Mouse (Mus musculus) lung, postnatal 10 days (tissue): Measurements from ENCODE around the gene Dnah17.
A peak's percentile ranks its signal among the peaks of the same experiment; 100 is the strongest.

Experiments used
- DNase-seq: peaks from one replicate; pipeline ENCODE4 v3.0.0; 2021

The Dnah17 gene

DNA sequence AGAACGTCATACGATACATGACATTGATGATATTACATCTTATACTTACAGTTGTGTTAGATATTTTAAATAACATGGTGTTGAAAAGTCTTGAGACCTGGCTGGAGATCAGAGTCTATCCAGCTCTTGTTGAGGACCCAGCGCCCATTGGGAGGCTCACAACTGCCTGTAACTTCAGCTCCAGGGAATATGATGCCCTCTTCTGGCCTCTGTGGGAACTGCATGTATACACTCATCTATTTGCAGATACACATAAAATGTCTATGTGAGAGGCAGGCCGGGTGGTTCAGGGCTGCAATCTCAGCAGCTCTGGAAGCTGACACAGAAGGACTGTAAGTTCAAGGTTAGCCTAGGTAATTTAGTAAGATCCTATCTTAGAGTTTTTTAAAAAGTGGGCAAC is 112.1 kb downstream of the Dnah17 start:
- no peak for DNase-seq

DNA sequence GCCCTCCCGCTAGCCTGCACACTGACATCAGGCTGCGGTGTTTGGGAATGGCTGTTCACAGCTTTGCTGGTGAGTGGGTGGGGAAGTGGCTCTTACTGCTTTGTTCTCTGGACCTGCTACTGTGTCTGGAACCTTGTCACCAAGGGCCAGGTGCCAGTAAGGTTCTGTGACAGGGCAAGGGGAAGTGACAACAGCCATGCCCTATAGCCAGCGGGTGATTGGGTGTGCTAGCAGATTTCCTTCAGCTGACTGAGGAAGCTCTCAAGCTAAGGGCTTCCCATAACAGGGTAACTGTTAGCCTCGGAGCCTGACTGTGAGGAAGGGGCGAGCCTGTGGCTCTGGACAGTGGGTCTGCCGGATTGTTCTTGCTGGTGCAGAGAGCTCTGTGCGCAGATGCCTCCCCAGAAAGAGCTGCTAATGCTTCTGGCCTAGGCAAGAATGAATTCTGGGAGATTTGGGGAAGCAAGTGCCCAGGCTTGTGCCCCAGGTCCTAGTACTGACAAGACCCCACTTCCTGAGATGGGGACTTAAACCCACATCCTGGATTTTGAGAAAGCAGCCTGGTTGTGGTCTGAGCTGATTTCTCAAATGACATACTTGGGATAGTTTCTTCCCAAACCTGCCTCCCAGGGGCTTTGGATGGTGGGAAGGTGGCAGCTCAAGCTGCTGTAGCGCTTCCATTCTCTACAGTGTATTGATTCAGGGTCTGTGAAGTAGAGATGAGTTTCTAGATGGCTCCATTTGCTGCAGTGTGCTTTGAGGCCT is 114.9 kb downstream of the Dnah17 start:
- DNase-seq = no peak

DNA sequence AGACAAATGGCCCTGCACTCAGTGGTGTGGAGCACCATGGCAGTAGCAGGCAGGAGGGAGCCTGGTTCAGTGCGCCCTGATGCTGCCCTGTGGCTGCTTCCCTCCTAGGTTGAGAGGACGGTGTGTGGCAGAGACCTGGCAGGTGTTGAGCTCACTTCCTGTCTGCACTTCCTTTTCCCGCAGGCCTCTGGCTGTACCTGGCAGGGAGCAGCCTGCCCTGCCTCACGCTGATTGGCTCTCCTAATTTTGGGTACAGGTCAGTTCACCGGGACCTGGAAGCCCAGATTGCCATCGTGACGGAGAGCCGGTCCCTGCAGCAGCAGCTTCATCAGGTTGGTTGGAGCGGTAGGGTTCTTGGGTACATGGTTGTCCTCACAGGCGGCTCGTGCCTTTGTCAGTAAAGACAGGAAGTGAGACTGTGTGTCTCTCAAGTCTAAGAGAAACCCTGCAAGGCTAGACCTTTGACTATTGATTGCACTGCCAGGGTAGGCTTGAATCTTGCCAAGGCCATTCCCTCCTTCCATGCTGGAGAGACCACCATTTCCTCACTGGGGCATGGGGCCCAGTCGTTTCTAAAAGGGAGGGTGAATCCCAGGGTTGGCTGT is 115.9 kb downstream of the Dnah17 start:
- DNase-seq = no peak

DNA sequence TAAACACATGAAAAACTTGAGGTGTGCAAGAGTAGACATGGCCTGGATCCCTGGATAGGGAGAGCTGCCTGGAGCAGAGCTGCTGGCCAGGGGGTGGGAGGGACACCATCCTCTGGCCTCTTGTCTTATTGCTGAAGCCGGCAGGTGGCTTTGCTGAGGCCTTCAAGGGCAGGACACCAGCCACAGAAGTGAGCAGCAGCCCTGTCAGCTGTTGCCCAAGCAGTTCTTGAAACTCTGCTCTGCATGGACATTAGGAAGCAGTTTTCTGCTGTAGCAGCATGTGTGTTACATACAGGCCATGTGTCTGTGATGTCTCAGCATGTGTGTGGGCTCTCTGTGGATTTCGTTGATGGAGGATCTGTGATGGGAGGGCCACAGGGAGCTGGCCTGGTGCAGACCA is 117.1 kb downstream of the Dnah17 start:
- no peak for DNase-seq

DNA sequence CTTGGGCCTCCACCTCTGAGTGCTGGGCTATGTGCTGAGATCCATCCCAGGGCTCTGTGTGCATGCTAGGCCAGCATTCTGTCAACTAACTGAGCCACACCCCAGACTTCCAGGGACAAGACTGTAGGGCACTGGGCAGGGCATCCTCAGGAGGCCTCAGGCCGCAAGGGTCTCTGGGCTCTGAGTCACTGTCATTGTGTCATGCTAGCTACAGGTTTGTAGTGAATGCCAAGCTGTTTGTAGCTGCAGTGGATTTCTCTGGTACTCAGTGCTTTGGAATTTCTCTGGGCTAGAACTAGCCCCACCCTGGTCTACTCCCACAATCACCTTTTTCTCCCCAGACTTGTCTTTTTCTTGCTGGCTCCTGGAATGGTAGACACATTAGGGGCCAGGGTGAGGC is 117.8 kb downstream of the Dnah17 start:
- DNase-seq = no peak

DNA sequence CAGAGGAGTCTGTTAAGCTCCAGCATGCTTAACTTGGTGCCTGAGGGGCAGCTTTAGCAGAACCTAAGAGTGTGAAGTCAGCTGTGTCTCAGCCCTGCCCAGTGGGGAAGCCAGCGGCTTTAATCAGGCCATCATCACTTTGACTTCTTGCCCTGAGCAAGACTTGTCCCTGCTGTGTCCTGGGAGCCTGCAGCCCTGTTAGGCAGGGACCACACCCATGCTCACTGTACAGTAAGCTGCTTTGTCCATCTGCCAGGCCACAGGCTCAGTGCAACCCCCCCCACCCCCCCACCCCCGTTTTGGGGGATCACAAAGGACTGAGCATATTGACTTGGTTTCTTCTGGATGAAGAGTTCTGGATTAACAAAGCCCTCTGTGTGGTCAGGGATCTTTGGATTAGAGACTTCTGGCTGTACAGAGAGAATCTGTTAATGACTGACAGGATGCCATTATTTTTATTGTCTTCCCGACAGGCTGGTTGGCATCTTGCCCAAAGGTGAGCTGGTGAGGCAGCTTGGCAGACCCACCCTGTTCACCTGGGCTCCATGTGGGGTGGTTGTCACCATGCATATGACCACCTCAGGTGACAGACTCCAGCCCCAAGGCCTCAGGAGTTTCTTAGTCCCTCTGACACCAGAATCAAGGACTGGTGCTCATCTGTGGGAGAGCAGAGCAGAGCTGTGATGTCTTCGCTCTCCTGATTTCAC is 120.4 kb downstream of the Dnah17 start:
- no peak for DNase-seq

DNA sequence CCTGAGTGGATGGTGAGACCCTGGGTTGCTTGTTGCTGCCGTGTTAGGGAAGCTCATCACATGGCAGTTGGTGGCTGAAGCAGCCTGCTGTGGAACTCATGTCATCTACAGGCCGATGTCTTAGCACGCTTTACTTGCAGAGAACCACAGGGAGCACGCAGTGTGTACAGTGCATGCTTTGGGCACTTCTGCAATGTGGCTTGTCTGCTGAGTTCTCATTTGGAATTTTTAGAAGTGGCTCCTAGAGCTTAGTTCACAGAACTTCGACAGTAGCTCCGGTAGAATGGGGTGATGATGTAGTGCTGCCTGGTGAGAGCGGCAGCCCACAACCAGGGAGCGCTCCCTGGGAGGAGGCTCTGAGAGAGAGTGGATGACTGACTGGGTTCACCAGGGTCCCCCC is 121.6 kb downstream of the Dnah17 start:
- DNase-seq = no peak

DNA sequence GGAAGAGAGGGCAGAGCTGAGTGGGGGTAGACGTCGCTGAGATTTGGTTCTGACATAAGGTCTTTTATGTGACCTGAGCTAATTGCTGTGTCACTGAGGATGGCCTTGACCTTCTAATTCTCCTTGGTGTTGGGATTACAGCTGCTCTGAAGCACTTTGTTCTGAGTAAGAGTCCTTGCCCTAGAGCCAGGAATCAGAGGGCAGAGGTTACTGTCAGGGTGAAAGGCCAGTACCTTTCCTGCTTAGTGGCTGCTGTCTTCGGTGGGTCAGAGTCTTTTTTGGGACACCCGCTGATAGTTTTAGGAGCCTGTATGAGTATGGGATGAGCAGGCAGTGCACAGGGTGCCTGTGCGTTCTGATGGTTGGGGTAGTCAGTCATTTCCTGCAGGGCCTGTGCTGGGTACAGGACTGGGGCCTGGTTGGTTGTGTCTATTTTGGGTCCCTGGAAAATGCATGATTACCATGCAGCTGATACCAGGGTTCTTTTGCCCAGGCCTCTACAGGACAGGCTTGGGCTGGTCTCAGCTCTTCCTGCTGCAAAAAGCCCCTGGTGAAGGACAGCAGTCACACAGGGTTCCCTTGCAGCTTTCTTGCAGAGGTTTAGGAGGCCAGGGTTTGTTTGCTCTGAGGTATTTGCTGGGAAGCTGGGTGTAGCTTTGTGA is 122.2 kb downstream of the Dnah17 start:
- DNase-seq = no peak

DNA sequence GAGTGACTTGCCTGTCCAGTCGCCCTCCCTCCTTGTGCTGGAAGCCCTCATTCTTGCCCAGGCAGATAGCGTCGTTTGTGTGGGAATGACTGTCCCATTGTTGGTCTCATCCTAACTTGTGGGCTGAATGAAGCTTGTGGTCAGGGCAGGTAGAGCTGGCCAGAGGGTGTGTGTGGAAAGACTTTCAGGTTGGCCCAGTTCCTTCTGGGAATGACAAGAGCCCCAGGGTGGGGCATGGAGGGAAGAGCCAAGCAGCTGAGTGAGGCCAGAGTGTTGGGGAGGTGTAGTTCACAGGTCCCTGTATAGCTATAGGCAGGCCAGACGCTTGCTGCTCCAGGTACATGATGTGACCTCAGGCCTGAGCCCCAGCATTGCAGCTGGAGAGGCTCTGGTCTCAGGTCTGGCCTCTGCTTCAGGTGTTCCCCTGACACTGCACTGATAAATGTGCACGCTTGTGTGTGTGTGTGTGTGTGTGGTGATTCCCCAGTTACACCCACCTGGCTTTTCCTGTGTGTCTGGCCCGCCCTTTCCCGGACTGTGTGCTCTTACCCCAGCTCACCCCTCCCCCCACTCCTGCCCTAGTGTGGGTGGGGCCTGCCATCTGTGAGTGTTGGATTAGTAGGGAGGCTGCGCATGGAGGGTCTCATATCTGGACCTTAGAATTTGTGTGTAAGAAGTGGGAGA is 122.8 kb downstream of the Dnah17 start:
- peak; percentile 54 for DNase-seq

DNA sequence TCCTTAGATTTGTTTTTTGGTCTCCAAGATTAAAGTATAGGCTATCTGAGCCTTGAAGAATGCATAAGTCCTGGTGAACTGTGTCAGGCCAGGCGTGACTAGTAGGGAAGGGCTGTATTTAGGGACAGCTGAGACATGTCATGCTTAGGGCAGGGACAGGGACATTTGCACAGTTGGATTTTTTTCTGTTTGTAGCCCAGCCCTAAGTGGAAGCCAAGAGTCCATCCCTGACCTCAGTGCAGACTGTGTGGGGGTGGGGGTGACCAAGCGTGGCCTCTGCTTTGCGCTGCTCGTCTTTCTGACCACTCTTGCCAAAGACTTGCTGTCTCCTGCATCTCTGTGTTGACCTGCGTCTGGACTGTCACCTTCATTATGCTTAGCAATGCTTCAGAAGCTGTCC is 126.2 kb downstream of the Dnah17 start:
- DNase-seq = peak; percentile 60

DNA sequence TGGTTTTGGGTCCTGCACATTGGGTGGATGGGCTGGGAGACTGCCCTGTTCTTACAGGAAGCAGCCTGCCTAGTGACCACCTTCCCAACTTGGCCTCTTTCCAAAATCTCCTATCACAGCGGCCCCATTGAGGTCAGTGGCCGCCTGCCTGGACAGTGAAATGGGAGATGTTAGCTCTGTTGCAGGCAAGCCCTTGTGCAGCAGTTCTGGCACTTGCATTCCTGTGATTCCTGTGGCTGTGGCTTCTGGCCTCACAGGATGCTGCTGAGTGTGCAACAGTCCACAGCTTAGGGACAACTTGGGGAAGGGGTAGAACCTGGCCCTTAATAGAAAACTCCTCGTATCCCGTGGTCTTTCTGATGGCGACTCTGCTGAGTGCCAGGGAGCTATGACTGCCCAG is 126.7 kb downstream of the Dnah17 start:
- DNase-seq = peak; percentile 42

DNA sequence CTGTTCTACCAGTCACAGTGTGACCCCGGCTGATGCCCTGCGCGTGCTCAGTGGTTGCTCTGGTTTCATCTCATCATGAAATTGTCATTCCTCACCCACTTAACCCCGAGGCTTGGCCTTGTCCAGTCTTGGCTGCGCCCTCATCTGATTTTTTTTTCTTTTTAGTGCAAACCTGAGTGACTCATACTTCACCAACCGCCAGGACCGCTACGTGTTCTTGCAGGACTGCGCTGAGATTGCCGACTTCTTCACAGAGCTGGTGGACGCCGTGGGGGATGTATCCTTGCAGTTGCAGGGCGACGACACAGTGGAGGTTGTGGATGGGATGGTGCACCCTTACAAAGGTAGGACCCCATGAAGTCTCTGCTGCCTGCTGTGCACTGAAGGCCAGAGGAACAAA is 127.3 kb downstream of the Dnah17 start:
- no peak for DNase-seq

DNA sequence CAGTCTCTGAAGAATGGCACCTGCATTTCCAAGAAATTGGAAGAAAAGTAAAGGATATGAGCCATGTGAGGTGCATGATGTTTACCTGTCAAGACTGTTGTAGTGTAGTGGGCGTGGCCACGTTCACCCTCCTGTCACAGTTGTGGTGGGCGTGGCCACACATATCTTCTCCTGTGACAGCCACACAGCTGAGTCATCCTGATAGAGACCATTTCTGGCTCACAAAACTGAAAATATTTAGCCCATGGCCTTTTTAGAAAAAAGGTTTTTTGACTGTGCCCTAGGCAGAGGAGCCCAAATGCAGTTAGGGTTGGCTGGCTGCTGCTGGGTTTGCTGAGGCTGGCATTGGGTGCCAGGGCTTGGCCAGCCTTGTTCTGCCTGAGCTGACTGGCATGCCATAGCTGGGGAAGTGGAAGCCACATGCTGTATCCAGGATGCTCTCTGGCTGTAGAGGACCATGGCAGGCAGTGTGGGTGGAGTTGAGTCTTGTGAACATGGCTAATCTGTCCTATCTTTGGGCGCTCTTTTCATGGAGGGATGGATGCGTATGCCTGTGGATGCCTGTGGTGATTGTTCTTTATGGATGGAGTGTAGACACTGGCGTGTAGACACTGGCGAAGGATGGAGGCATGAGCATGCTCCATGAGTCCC is 129.7 kb downstream of the Dnah17 start:
- no peak for DNase-seq

DNA sequence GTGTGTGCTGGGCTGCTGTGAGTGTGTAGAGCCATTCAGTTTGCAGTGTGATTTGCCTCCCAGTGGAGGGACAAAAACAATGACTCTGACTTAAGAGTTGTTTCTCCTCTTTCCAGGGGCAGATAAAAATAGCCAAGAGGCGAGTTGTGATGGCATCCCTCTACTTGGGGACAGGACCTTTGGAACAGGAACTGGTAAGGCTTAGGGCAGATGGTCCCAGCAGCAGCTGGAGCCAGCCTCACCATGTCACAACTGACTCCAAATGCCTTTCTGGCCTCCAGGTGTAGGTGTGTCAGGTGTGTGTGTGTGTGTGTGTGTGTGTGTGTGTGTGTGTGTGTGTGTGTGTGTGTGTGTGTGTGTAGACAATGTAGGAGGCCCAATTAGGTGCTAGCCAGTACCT is 130.4 kb downstream of the Dnah17 start:
- no peak for DNase-seq

DNA sequence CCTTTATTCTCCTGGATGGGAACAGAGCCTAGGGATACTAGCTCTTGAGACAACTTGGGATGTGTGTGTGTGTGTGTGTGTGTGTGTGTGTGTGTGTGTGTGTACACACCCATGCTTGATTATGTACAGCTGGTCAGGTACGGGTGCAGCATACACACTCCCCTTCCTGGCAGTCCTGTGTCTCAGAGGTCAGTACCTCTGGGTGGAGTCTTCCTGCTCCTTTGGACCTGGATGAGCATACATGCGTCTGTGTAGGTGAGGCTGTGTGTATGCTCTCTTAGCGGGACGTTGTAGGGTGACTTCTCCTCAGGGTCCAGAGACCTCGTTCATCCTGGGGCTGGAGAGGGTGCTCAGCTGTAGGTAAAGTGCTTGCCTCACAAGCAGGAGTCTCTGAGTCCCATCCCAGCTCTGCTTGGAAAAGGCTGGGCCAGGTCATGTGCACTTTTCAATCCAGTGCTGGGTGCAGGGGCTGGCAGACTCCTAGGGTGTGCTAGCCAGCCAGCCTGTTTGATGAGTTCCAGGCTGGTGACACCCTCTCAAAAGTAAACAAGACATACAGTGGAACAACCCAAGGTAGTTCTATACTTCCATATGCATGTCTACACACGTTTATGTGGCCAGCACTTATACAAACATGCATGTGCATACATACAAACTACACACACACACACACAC is 131.0 kb downstream of the Dnah17 start:
- no peak for DNase-seq

DNA sequence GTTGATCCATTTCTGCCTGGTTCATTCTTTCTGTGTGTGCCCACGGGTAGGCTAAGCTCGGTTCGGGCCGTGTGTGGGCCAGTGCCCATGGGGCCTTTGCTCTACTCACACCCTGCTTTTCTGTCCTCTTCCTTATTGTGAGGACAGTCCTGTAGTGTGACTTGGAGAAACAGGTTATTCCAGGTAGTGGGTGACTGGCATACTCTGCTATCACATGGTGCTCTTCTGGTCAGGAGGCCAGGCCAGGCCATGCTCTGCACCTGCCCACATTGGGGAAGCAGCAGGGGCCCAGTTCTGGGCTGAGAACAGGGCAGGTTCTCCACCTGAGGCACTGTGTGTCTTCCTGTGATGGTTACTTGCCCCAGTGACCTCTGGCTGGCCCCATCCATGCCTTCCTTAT is 132.1 kb downstream of the Dnah17 start:
- no peak for DNase-seq

DNA sequence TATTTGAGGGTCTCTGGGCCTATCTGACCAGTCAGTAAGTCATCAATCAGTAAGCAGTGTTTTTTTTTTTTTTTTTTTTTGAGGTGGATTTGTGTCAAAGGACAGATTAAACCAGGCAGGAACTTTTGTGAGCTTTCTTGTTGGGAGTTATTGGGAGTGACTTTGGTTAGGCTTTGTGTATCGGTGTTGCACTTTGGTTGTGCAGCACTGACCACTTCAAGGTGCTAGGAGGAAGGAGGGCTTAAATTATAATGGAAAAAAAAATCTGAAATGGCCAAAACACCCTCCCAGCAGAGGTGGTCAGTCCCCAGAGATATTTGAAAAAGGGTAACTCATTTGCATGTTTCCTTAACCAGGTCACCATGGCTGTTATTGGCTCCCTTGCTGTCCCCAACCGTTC is 133.3 kb downstream of the Dnah17 start:
- no peak for DNase-seq

DNA sequence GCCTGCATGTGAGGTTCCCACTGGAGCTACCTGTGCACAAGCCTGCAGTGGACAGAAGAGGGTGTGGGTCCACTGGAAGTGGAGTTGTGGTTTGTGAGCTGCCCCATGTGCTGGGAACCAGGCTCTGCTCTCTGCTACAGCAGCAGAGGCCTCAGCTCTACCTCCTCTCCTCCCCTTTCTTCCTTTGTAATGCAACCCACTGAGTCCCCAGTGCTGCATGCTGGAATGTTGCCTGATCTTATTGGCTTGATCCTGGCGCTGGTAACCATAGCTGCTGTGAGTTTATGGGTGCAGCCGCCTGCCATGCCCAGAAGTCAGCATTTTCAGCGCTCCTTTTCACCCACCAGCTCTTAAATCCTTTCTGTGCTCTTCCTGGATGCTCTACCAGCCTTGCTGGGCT is 134.4 kb downstream of the Dnah17 start:
- no peak for DNase-seq

DNA sequence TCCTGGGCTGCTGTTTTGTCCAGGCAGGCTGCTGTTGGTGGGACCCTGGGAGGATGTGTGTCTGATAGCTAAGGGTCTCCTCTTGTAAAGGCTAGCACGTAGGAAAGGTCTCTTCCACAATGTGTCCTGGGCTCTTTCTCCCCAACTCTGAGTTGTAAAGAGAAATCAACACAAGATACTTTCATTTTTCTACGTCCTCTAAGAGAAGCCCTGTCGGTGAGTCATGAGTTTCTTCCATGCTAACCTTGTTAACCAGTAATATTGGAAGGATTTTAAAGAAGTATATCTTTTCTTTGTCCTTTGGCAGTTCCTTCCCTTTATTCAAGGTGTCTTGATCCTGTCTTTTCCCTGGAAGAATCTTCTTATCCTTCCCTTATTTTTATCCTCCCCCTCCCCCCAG is 134.8 kb downstream of the Dnah17 start:
- no peak for DNase-seq

DNA sequence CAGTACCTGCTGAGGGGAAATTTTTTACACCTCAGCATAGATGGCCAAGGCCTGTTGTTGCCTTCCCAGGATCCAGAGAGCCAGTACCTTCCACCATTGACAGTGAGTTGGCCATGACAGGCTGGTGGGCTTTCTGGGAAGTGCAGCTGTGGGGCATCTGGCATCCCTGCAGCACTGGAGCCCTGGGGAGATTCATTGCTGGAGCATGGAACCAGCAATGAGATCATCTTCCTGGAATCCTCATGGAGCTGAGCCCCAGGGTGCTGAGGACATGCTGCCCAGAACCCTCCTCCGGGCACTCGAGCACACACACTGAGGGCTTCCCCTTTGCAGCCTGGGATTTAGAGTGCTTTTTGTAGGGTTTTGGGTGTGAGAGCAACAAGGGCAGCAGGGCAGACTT is 135.2 kb downstream of the Dnah17 start:
- DNase-seq = no peak

DNA sequence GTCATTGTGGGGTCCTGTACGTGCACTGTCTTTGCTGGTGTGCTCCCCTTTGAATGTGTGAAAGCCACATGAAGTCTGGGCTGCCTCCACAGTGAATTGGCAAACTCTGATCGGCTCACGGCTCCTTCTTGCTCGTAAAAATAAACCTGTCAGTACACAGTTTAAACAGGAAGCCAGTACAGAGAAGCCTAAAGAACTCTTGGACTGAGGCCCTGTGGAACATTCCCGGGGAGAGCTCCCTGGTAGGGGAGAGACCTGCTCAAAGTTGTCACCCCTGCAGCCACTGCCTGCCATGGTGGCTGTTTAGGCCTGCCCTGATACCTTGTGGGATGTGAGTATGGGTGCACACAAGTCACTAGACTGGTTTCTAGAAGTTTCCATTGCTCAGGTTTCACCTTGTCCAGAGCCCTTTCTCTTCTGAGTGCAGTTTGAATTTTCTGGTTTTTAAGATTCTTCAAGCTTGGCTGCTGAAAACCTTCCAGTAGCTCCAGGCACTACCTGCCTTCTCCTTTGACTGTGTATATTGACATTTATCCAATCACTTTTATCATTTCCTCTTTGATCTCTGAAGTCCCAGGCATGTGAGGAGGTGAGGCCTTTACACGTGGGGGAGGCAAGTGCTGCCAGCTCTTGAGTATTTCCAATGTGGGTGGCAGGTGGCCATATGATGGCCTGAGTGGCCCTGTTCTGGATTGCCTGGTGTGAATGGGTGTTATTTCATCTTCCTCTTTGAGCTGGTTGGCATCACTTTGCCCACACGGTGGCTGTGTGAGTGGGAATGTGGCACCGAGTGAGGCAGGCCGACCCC is 136.0 kb downstream of the Dnah17 start:
- peak; percentile 59 for DNase-seq
